Mouse (Mus musculus) heart, postnatal 0 days (tissue): ENCODE data around the gene Fam98a.
A peak's percentile ranks its signal among the peaks of the same experiment; 100 is the strongest.

Experiments used
- CTCF ChIP-seq: IDR thresholded peaks from 2 replicates; pipeline ENCODE4 v1.5.1; 2016; ENCODE audit warnings: antibody characterized with exemption, control low read depth, low read depth
- EP300 ChIP-seq: IDR thresholded peaks from 2 replicates; pipeline ENCODE4 v1.6.1; 2016; ENCODE audit warnings: antibody characterized with exemption, low read depth

DNA sequence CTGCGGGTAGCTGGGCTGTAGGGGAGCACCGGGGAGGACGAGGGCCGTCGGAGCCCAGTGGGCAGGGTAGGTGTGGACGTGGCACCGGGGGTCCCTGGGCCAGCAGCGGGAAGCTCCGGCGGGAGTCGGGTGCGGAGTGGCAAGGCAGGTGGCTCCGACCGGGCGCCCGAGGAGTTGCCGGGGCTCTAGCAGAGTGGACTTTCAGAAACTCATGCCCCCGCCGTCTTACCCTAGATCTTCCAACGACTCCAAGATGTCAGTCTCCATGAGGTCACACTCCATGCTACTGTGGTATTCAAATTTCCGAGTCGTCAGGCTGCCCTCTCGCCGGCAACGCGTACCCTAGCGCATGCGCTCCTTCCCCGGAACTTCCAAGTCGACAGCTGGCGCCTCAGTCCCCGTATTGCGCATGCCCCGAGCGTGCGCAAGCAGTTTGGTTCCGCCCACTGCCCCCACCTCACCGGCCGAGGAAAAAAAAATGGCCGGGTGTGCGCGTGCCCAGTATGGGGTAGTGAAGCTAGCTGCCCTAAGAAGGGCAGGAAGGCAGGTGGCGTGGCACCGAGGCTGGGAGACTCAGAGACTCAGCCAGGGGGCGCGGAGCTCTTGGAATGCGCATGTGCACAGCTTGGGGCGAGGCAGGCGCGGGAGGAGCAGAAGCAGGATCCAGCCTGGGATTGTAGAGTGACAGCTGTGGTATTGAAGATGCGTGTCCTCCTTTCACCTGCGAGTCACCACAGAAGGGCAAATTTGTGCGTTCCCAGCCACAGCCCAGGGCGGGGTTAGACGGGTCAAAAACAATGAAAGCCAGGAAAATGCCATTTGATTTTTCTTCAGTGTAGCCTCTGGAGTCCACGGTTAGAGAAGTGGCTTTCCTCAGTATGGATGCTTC lies at the start of gene Fam98a:
- TF ChIP-seq CTCF = peak; percentile 82
- TF ChIP-seq EP300 = no peak
